Mouse (Mus musculus): Measurements from ENCODE around the gene Pde8a. TPM values are rescaled to one million over a fixed set of nuclear protein-coding genes. Genes with fewer than 3 reads are reported as not detected.

Gene Pde8a
- polyA plus RNA-seq, 1 experiment from 2014 or later, result 4.1 TPM

Other genes starting within 250 kb of the Pde8a start
- 10.2 and 10.9 TPM in 2 replicates for gene Zfp592, start 219.9 kb upstream of the Pde8a start, polyA plus RNA-seq (2014; fragmentation: Nextera tagmentation; extraction: Ambion mirVana)
- gene Alpk3, start 156.0 kb upstream of the Pde8a start, polyA plus RNA-seq (2014; fragmentation: Nextera tagmentation; extraction: Ambion mirVana), result 0.17 and 0.35 TPM in 2 replicates
- gene Slc28a1, start 98.8 kb upstream of the Pde8a start, polyA plus RNA-seq (2014; fragmentation: Nextera tagmentation; extraction: Ambion mirVana), result 0.07 TPM in 1 of 2 replicates, not detected in the other
- gene Rps17, start 131.7 kb downstream of the Pde8a start, polyA plus RNA-seq (2014; fragmentation: Nextera tagmentation; extraction: Ambion mirVana), result 1,234 and 1,235 TPM in 2 replicates
- 1.0 and 2.6 TPM in 2 replicates for gene Cpeb1, start 241.9 kb downstream of the Pde8a start, polyA plus RNA-seq (2014; fragmentation: Nextera tagmentation; extraction: Ambion mirVana)

Data from embryonic facial prominence, embryonic 11.5 days (tissue).